ENCODE assay signal across 15 mouse cellular contexts in the genomic region with DNA sequence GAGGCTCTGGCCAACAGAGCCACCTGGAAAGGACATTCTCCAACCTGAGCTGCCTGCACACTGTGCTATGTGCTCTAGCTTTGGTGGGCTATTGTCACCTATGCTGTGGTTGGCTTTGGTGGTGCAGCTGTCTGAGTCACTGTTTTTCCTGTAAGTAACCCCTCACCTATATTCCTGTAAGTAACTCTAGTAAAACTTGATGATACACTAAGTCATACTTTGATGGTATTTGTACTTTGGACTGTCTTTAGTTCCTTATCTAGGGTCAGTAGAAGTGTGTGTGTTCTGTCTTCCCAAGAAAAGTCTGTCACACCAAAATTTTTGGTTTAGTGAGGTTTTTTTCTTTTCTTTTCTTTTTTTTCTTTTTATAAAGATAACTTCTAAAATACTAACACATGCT.
"Had no signal": no experiment of that assay in that cellular context is flagged by ENCODE, and none has a peak within 500 bp of the region (broad histone marks: within the 10 kb centered on the region; RNA-seq: fewer than 3 reads in every experiment).

No protein-coding gene starts in this region.

- ATAC-seq: midbrain, embryonic 13.5 days; midbrain, embryonic 15.5 days had no signal

- H3K4me3 ChIP-seq: megakaryocyte, embryonic 14.5 days; midbrain, embryonic 13.5 days; midbrain, embryonic 15.5 days; neural tube, embryonic 12.5 days; stomach, embryonic 15.5 days had no signal

- H3K9me3 ChIP-seq: midbrain, embryonic 13.5 days; midbrain, embryonic 15.5 days had no signal

- H3K4me1 ChIP-seq: megakaryocyte, embryonic 14.5 days had no signal

- H3K4me2 ChIP-seq: lung, embryonic 14.5 days; midbrain, embryonic 11.5 days; midbrain, embryonic 13.5 days; midbrain, embryonic 15.5 days; neural tube, embryonic 12.5 days; stomach, embryonic 15.5 days had no signal

- H3K27me3 ChIP-seq: megakaryocyte, embryonic 14.5 days; midbrain, embryonic 13.5 days; midbrain, embryonic 15.5 days; neural tube, embryonic 12.5 days; stomach, embryonic 15.5 days had no signal

- DNase-seq: lung, adult 18-20 months; lung, postnatal 10 days; lung, postnatal 4 days; right cerebral cortex, postnatal 14 days; thymus, adult 2 months; thymus, postnatal 25 days; thymus, postnatal 4 days had no signal

- H3K27ac ChIP-seq: midbrain, embryonic 13.5 days; midbrain, embryonic 15.5 days; neural tube, embryonic 12.5 days; stomach, embryonic 15.5 days; stomach, postnatal 0 days had no signal

- H3K36me3 ChIP-seq: midbrain, embryonic 13.5 days; midbrain, embryonic 15.5 days; neural tube, embryonic 12.5 days; stomach, embryonic 15.5 days had no signal

- H3K9ac ChIP-seq: lung, embryonic 14.5 days; midbrain, embryonic 13.5 days; midbrain, embryonic 15.5 days; neural tube, embryonic 12.5 days; stomach, embryonic 15.5 days had no signal
